Mouse (Mus musculus) thymus, adult 2 months (tissue): ENCODE data around the gene Mindy2.

Experiments used
- CTCF ChIP-seq: fragments of 200-500 bp; IDR thresholded peaks from 2 replicates; pipeline ENCODE4 v1.5.1; 2012; ENCODE audit warnings: mild to moderate bottlenecking, control low read depth, low read length, moderate library complexity, borderline replicate concordance; ENCODE audit not compliant: control insufficient read depth, poor library complexity, insufficient read depth; ENCODE audit errors: extremely low read depth
- POLR2A ChIP-seq: fragments of 200-500 bp; IDR thresholded peaks from 2 replicates; pipeline ENCODE4 v1.6.1; 2012; ENCODE audit warnings: mild to moderate bottlenecking, low read length, control low read depth, moderate library complexity; ENCODE audit not compliant: control insufficient read depth, poor library complexity, insufficient read depth; ENCODE audit errors: extremely low read depth

DNA sequence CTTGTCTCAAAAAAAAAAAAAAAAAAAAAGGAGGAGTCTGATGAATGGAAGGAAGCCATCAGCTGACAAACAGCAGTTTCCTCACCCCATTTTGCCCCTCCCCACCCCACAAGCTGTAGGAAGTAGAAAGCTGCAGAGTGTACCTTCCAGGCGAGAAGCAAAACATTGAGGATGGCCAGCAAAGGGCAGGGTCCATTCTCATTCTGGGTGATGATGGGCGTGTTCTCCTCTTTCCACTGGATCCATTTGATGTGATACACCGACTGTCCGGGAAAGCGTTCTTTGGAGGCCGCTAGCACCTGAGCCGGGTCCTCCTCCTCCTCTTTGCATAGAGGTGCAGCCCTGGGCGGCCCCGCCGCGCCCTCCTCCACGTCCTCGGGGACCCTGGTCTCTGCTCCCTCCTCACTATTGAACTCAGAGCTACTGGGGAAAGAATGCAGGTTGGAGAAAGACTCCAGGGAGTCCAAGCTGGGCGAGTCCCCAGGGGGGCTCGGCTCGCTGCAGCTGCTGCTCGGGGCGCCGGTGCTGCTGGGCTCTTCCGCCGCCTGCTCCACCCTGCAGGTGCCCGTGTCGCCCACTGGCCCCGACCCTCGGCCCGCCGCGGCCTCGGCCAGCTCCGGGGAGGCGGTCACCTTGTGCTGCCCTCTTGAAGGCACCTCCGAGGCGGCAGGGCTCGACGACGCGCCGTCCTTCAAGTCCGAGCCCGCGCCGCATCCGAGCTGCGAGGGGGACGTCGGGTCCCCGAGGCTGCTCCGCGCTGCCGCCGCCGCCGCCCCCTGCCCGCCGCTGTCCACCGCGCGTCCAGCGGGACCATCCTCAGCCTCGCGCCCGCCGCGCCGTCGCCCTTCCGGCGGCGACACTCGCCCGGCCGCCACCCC is 605 bp downstream of the Mindy2 start, which contains the start of gene Gm10642:
- 0 out of 2 replicates have a peak, but pooled peaks have one; percentile 6 for TF ChIP-seq CTCF
- TF ChIP-seq POLR2A = peak; percentile 51; the same call in 1 of the 2 replicates
